Mouse (Mus musculus) forebrain, embryonic 10.5 days (tissue): ENCODE measurements around the gene Kyat1. TPM values are rescaled to one million over a fixed set of nuclear protein-coding genes. Genes with fewer than 3 reads are reported as not detected.

Source experiments
- DNase-seq: peaks from one replicate; pipeline ENCODE4 v3.0.0-alpha.2; 2017; ENCODE audit warnings: low spot score; ENCODE audit errors: extremely low spot score
- H3K27ac ChIP-seq: fragments of 300-500 bp; sonication (generic); 2 replicates; pipeline ENCODE4 v1.5.1; 2016; ENCODE audit warnings: mild to moderate bottlenecking
- H3K27me3 ChIP-seq: fragments of 300-500 bp; sonication (generic); 2 replicates; pipeline ENCODE4 v1.6.1; 2016; ENCODE audit warnings: mild to moderate bottlenecking; ENCODE audit not compliant: poor library complexity, severe bottlenecking
- H3K36me3 ChIP-seq: fragments of 300-500 bp; sonication (generic); replicated peaks from 2 replicates; pipeline ENCODE4 v1.6.1; 2016; ENCODE audit warnings: mild to moderate bottlenecking, moderate library complexity
- H3K4me1 ChIP-seq: fragments of 300-500 bp; sonication (generic); 2 replicates; pipeline ENCODE4 v1.6.1; 2016
- H3K4me3 ChIP-seq: fragments of 300-500 bp; sonication (generic); 2 replicates; pipeline ENCODE4 v1.5.1; 2016; ENCODE audit warnings: mild to moderate bottlenecking, moderate library complexity
- H3K9me3 ChIP-seq: fragments of 300-500 bp; sonication (generic); 2 replicates; pipeline ENCODE4 v1.6.1; 2016; ENCODE audit warnings: mild to moderate bottlenecking, moderate library complexity
- WGBS: fragments of 180-500 bp; shearing (Covaris S2); methylation state at CpG from one replicate; pipeline ENCODE4 v1.1.7; 2016; 5-methylcytosine and 5-hydroxymethylcytosine counted together
- polyA plus RNA-seq: library from polyadenylated mRNA; unstranded; fragments of >200 nt; fragmentation: Nextera tagmentation; extraction: Ambion mirVana; gene quantifications from 2 replicates; pipeline ENCODE4 v1.2.1, GENCODE M21; 2016

The Kyat1 gene
- polyA plus RNA-seq, 1 experiment from 2014 or later, result 8.6 TPM

- no peak overlapping the region for H3K27ac ChIP-seq
- peaks cover 41% of the 10 kb centered on the region for H3K4me1 ChIP-seq
- no peaks in the 10 kb centered on the region for H3K9me3 ChIP-seq
- 91% methylated on average over 4 of the region's 4 CpGs for WGBS
- DNase-seq, result no peak
- H3K36me3 ChIP-seq, result peaks cover 57% of the 10 kb centered on the region
- peak overlapping the region; percentile 98; the same call in 1 of the 2 replicates for H3K4me3 ChIP-seq
- H3K27me3 ChIP-seq, result no peaks in the 10 kb centered on the region
Measured at GRCm38 (mm10) chr2:30239777-30240176, 34.1 kb upstream of the Kyat1 start.

GRCm38 (mm10) chr2:30238906-30239465 is 33.3 kb upstream of the Kyat1 start:
- 85% methylated on average over 3 of the region's 3 CpGs for WGBS
- H3K9me3 ChIP-seq, result no peaks in the 10 kb centered on the region
- peak overlapping the region; percentile 98 for H3K4me3 ChIP-seq
- peaks cover 49% of the 10 kb centered on the region for H3K36me3 ChIP-seq
- no peaks in the 10 kb centered on the region for H3K27me3 ChIP-seq
- peaks cover 41% of the 10 kb centered on the region for H3K4me1 ChIP-seq
- no peak for DNase-seq
- no peak overlapping the region; the same call in 1 of the 2 replicates for H3K27ac ChIP-seq

- WGBS, result under 1% methylated on average over 42 of the region's 42 CpGs
- DNase-seq, result no peak
- H3K27ac ChIP-seq, result peak overlapping the region; percentile 95
- peaks cover 41% of the 10 kb centered on the region for H3K4me1 ChIP-seq
- peak overlapping the region; percentile 98 for H3K4me3 ChIP-seq
- H3K36me3 ChIP-seq, result peaks cover 38% of the 10 kb centered on the region
- H3K27me3 ChIP-seq, result no peaks in the 10 kb centered on the region
- H3K9me3 ChIP-seq, result no peaks in the 10 kb centered on the region
Measured at GRCm38 (mm10) chr2:30237881-30238280, 32.2 kb upstream of the Kyat1 start.

- Histone ChIP-seq H3K4me3 (peak within 1 kb of the TSS; percentile 98), H3K36me3 (peaks cover 33% of the 10 kb centered on the region), H3K27ac (peak within 1 kb of the TSS; percentile 95), H3K9me3 (no peaks in the 10 kb centered on the region), H3K4me1 (peaks cover 36% of the 10 kb centered on the region), H3K27me3 (no peaks in the 10 kb centered on the region)
- peak; percentile 100 for DNase-seq
- WGBS, result under 1% methylated on average over 66 of the region's 67 CpGs
Measured at GRCm38 (mm10) chr2:30237199-30237880, 31.7 kb upstream of the Kyat1 start, which contains the start of gene Lrrc8a. TSS of gene Lrrc8a (plus strand) at chr2:30237715.

- peaks cover under 1% of the 10 kb centered on the region; the same call in 1 of the 2 replicates for H3K9me3 ChIP-seq
- H3K36me3 ChIP-seq, result peaks cover 25% of the 10 kb centered on the region
- H3K4me3 ChIP-seq, result peak overlapping the region; percentile 98
- no peak for DNase-seq
- no peaks in the 10 kb centered on the region for H3K27me3 ChIP-seq
- 7% methylated on average over 18 of the region's 18 CpGs for WGBS
- H3K27ac ChIP-seq, result peak overlapping the region; percentile 95
- peaks cover 35% of the 10 kb centered on the region for H3K4me1 ChIP-seq
Measured at GRCm38 (mm10) chr2:30236426-30237198, 31.0 kb upstream of the Kyat1 start.

GRCm38 (mm10) chr2:30235593-30235992 is 29.9 kb upstream of the Kyat1 start:
- H3K27me3 ChIP-seq, result no peaks in the 10 kb centered on the region
- peaks cover 35% of the 10 kb centered on the region for H3K4me1 ChIP-seq
- peaks cover 8% of the 10 kb centered on the region for H3K9me3 ChIP-seq
- 91% methylated on average over 5 of the region's 5 CpGs for WGBS
- no peak for DNase-seq
- no peak overlapping the region for H3K4me3 ChIP-seq
- no peak overlapping the region for H3K27ac ChIP-seq
- H3K36me3 ChIP-seq, result peaks cover 15% of the 10 kb centered on the region

- no peak for DNase-seq
- Histone ChIP-seq H3K27ac (no peak overlapping the region), H3K27me3 (no peaks in the 10 kb centered on the region), H3K9me3 (no peaks in the 10 kb centered on the region), H3K36me3 (no peaks in the 10 kb centered on the region), H3K4me3 (no peak overlapping the region), H3K4me1 (no peaks in the 10 kb centered on the region)
- 93% methylated on average over 5 of the region's 5 CpGs for WGBS
Measured at GRCm38 (mm10) chr2:30216293-30216692, 10.6 kb upstream of the Kyat1 start.

- no peak overlapping the region for H3K27ac ChIP-seq
Measured at GRCm38 (mm10) chr2:30215493-30215892, 9.8 kb upstream of the Kyat1 start.

GRCm38 (mm10) chr2:30214745-30215144 is 9.1 kb upstream of the Kyat1 start:
- H3K4me1 ChIP-seq, result peaks cover 7% of the 10 kb centered on the region
- no peaks in the 10 kb centered on the region for H3K27me3 ChIP-seq
- no peak for DNase-seq
- no peak overlapping the region for H3K4me3 ChIP-seq
- no peaks in the 10 kb centered on the region for H3K9me3 ChIP-seq
- WGBS, result 98% methylated on average over 3 of the region's 3 CpGs
- no peaks in the 10 kb centered on the region for H3K36me3 ChIP-seq
- H3K27ac ChIP-seq, result no peak overlapping the region

More at GRCm38 (mm10) chr2:30215493-30215892, 9.8 kb upstream of the Kyat1 start:
- Histone ChIP-seq H3K9me3 (no peaks in the 10 kb centered on the region), H3K36me3 (no peaks in the 10 kb centered on the region), H3K27me3 (no peaks in the 10 kb centered on the region), H3K4me3 (no peak overlapping the region), H3K4me1 (peaks cover 3% of the 10 kb centered on the region)
- no peak for DNase-seq
- 90% methylated on average over 6 of the region's 6 CpGs for WGBS

GRCm38 (mm10) chr2:30212951-30213350 is 7.3 kb upstream of the Kyat1 start:
- DNase-seq, result no peak
- no peaks in the 10 kb centered on the region for H3K36me3 ChIP-seq
- H3K27me3 ChIP-seq, result no peaks in the 10 kb centered on the region
- WGBS, result 85% methylated on average over 1 of the region's 1 CpGs
- H3K4me3 ChIP-seq, result no peak overlapping the region
- H3K9me3 ChIP-seq, result no peaks in the 10 kb centered on the region
- H3K4me1 ChIP-seq, result peaks cover 7% of the 10 kb centered on the region
- no peak overlapping the region for H3K27ac ChIP-seq

- Histone ChIP-seq H3K27ac (no peak overlapping the region), H3K27me3 (no peaks in the 10 kb centered on the region), H3K4me1 (peaks cover 7% of the 10 kb centered on the region), H3K36me3 (no peaks in the 10 kb centered on the region), H3K4me3 (no peak overlapping the region), H3K9me3 (no peaks in the 10 kb centered on the region)
- 79% methylated on average over 4 of the region's 4 CpGs for WGBS
- no peak for DNase-seq
Measured at GRCm38 (mm10) chr2:30212169-30212545, 6.5 kb upstream of the Kyat1 start.

- DNase-seq, result no peak
- H3K4me3 ChIP-seq, result no peak overlapping the region
- H3K4me1 ChIP-seq, result peaks cover 9% of the 10 kb centered on the region
- WGBS, result 79% methylated on average over 6 of the region's 6 CpGs
- H3K9me3 ChIP-seq, result no peaks in the 10 kb centered on the region
- H3K27ac ChIP-seq, result no peak overlapping the region
- no peaks in the 10 kb centered on the region for H3K36me3 ChIP-seq
- no peaks in the 10 kb centered on the region for H3K27me3 ChIP-seq
Measured at GRCm38 (mm10) chr2:30211408-30212168, 5.9 kb upstream of the Kyat1 start.
